Mouse (Mus musculus) right cerebral cortex, postnatal 36 days (tissue): ENCODE results near the gene 4933407L21Rik.
A peak's percentile ranks its signal among the peaks of the same experiment; 100 is the strongest.
"Not testable (repeated sequence)": the region's sequence is repeated elsewhere in the genome, so short reads cannot be mapped to it uniquely, and the experiment has no call there.

Experiments used
- DNase-seq, 2 experiments: peaks; one replicate each; pipeline ENCODE4 v3.0.0; 2022; ENCODE audit warnings: low spot score in 2 of 2, mixed read lengths in 1 of 2

4933407L21Rik gene

DNA sequence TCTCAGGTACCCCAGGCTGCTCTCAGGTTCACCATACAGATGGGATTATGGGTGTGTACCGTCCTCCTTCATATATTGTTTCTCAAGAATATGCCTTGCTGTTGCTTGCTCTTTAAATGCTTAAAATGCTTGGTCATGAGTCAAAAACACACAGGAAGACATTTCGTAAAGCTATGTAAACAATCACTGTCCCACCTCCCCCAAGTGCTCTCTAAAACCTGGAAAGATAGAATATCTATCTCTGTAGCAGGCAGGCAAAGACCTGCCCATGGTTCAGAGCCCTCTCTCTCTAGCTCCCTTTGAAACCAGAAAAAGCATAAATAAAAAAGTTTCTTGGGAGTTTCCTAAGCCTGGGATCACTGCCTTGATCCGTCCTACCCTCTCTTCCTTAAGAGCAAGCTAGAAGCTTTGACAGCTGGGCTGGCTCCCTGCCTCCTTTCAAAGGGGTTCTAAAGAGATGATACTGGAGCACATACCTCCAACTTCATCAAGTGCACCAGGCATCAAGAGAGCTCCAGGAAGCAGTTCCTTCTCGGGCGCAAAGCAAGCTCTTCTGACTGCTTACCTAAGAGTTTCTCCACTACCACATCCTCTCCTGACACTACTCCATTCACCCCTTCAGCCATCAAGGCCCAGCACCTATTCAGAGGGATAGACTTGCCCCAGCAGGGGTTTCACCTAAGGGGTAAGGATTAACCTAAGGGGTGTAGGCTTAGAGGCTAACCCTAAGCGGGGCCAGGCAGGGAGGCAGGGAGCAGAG is 31.0 kb downstream of the 4933407L21Rik start:
- no peak for DNase-seq

DNA sequence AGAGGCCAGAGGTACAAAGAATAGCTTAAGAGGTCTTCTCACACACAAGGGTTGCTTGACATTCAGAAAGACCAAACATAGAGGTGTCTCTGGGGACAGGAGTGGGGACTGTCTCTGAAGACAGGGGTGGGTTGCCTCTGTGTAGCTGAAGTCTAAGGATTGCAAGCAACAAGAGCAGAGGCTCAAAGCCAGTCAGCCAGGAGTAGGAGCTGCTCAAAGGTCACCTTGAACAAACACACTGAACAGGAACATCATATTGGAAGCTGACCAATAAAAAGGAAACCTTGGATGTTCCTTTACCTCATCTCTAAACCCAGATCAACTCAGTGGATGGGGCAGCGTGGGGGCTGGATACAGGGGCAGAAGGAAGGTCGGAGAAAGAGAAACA is 31.6 kb downstream of the 4933407L21Rik start:
- DNase-seq, result no peak

DNA sequence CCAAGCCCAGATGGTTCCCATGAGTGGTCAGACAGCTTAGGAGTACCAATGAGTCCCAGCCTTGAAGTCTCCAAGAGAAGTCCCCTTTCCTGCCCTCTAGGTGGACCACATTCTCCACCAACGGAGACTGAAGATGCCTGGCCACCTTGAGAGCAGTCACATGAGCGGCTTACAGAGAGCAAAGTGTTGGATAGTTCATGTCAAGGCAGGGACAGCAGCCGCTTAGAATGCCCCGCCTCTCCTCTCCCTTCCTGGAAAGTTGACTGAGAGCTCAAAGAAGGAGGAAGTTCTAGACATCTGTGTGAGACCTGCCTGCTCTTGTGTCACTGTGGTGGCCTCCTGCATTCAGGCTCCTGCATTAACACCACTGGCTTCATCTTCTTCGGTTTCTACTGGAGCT is 32.6 kb downstream of the 4933407L21Rik start, which contains the start of gene Gpr55:
TSS of gene Gpr55 (minus strand) at position 135 of the 400 bp plus-strand sequence.
- DNase-seq, result no peak

DNA sequence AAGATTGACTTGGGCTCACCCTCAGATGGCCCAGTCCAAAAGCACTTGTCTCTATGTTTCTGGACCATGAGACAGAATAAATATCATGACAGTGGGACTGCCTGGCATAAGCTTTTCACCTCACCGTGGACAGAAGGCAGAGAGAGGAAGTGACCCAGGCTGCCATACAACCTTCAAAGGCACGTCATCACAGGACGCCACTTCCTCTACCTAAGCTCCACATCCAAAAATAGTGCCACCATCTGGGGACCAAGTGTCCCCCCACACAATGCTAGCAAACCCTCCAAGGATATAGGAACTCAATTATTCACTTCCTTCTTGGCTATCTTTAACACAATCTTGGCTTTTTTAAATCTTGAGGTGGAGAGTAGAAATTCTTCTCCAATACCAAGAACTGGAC is 33.8 kb downstream of the 4933407L21Rik start:
- no peak for DNase-seq

DNA sequence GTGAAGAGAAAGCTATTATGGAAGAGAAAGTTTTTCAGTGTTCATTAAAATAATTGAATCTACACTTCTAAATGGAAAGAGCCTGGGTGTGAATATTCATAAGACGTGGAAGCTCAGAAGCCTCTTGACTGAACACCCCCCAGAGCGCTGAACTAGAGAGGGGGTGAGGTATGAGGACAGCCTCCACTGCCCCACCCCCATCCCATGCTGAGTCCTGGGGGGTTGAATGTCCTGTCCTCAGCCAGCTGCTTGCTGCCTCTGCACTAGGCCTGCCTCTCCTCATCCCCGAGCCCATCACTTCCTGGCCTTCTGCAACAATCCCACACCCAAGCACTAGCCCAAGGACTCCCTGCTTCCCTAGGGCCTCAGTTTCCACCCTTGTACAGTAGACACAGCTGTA is 37.6 kb downstream of the 4933407L21Rik start:
- DNase-seq, result no peak

DNA sequence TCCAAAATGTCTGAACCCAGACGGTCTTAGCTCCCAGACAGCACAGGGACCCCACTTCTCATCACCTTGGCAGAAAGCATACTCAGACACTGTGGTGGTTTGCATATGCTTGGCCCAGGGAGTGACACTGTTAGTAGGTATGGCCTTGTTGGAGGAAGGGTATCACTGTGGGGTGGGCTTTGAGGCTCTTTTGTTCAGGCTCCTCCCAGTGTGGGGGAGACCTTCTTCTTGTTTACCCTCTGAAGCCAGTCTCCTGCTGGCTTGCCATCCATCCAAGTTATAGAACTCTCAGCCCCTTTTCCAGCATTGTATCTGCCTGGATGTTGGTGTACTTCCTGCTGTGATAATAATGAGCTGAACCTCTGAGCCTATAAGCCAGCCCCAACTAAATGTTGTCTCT is 40.8 kb downstream of the 4933407L21Rik start:
- no peak for DNase-seq

DNA sequence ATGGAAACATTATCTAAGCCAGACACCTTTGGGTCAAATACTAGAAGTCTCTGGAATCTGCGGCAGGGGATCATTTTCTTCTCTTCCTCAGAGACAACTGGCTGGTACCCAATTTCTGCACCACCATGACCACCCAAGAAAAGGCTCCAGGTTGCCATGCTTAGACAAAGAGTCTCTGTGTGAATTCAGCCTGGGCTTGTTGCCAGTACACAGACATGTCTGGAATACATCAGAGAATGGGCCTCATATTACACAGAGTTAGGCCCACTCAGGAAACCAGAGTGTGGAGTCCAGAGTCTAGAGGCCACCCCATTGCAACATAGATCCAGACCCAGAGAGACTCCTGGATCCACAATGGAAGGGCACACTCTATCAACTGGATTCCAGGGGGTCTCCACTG is 41.2 kb downstream of the 4933407L21Rik start:
- DNase-seq, result peak in 1 of 2 experiments; percentile 18

DNA sequence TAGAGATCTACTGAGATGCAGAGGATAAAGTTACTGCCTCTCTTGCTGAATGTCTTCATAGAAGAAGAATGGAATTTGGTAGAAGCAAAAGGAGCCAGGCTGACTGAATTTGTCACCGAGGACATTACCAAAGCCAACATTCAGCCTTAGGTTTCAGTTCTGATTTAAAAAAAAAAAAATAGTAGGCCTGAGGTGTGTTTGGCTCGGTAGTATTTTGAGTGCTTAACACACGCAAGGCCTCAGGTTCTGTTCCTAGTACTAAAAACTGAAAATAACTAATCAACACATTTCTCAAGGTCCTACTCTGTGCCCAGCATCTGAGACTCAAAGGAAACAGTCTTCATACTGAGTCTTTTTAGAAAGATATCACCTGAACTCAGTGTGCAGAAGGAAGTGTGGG is 42.8 kb downstream of the 4933407L21Rik start:
- no peak for DNase-seq

DNA sequence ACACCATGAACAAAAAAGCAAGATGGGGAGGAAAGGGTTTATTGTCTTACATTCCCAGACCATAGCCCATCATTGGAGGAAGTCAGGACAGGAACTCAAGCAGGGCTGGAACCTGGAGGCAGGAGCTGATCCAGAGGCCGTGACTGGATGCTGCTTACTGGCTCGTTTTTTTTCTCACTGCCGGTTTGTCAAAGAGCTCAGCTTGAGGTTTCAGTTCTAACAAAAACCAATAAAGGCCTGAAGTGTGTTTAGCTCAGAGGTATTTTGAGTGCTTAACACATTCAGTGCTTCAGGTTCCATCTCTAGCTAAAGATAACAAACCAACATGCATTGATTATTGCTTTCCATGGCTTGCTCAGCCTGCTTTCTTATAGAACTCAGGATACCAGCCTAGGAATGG is 44.1 kb downstream of the 4933407L21Rik start:
- DNase-seq, result no peak

DNA sequence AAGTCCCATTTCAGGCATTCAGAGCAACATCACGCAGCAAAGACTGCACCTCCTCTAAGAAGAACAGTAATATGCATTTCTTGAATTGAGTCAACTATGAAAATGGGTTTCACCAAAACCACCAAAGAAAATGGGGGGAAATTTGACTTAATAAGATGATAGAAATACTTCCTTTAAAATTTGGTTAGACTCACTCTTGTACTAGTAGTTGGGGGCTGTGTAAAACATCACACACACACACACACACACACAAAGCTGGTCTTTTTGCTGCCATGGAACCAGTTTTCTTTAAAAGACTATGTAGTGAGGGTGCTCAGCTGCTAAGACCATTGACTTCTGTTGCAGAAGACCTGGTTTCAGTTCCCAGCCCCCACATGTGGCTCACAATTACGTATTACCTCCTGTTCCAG is 45.2 kb downstream of the 4933407L21Rik start:
- no peak for DNase-seq

DNA sequence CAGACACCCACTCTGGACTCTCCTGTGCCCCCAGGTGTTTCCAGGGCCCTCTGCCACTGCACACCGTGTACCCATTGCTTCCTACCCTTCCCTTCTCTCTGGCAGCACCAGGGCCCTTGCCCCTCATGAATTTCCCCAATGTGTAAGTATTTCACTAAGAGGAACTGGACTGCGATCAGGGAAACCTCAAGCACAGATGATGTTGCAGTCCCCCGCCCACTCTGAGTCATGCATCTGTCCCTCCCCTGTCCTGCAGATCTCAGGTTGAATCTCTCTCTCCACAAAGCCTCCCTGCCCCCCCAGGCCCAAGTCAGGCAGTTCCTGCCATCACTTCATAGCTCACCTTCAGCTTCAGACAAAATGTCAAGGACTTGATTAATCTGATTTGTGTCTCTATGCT is 49.4 kb downstream of the 4933407L21Rik start:
- no peak for DNase-seq

DNA sequence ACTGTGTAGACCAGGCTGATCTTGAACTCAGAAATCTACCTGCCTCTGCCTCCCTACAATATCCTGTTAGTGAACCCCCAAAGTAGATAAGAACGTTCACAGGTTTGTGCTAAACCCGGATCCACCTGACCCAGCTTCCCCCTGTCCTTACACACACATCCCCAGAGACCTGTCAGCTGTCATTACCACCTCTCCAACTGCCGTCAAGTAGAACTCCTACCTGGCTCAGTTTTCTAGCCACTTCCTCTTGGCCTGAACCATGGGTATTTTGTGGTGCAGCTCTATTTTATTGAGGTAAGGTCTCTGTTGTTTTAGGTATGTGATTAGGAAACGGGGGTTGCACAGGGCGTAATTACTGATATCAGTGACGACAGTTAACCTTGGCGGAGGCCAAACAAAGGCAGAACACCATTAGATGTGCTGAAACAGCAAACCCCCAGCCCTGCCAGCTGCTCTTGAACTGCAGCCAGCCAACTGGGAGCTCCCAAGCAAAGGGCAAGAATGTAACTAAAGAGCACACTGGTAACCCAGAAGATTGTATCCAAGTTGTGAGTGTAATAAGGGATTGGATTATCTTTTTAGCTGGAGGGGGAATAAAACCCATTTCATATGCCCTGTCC is 53.6 kb downstream of the 4933407L21Rik start:
- DNase-seq, result no peak

DNA sequence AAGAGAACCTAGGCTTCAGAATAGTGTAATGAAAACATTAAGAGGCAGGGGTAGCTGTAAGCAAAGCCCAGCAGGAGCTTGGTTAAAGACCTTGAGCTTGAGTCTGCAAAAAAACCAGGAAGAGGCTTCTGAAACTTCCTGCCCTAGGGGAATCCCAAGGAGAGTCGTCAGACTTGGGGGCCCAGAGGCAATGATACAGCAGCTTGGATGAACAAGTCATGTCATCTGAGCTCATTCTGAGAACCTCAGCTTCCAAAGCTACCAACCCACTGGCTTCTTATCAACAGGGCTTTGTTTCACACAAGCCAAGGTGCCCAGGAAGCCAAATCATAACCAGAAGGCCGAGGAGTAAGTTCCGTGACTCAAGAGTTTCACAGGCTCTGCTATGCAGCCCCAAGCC is 57.5 kb downstream of the 4933407L21Rik start:
- DNase-seq, result no peak

DNA sequence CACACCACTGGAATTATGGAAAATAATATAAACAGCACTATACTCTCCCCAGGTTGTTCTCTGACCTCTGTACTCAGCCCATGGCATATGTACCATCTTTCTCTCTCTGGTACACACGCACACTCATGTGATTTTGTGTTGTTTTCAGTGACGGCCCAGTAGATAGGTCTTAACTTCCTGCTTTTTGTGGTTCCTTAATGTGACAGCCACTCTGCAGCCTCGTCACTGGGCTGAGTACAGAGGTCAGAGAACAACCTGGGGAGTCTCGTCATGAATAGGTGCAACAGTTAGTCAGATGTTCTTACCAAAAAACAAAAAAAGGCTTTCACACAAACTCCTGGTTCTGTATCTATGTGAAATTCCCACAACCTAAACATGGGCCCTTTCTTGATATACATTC is 60.1 kb downstream of the 4933407L21Rik start:
- no peak for DNase-seq

DNA sequence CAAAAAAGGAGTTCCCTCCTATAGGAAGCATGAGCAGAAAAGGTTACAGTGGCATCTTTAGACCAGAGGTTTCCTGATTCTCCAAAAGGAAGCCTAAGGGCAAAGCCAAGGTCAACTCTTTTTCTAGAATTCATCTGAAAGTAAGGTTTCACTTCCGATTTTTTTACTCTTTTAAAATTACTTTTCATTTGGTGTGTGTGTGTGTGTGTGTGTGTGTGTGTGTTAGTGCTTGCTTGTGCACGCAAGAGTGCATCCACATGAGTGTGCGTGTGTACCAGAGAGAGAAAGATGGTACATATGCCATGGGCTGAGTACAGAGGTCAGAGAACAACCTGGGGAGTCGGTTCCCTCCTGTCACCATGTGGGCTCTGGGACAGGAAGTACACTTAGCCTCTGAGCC is 60.6 kb downstream of the 4933407L21Rik start:
- DNase-seq, result not testable (repeated sequence)
